Mouse (Mus musculus): ENCODE measurements around the gene Ptprt. TPM values are rescaled to one million over a fixed set of nuclear protein-coding genes. Genes with fewer than 3 reads are reported as not detected.

Ptprt gene
- polyA plus RNA-seq, 1 experiment from 2014 or later, result 15.0 TPM

DNA sequence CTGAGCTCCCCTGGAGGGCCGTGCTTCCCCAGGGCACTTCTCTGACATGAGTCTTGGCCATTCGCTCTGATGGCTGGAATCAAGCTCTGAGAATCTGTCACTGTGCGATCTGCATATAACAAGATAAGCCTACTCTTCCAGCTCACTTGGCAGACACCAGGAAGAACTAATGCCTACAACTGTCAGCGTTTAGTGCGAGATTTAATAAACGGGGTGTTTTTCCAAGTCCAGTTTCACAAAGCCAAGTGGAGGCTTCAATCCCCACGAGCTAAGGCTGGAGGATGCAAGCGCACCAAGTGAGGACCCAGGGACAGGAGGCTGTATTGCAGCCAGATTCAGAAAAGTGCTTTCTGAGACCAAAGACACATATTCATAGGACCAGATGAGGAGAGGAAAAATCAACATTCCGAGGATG, 161.4 kb downstream of the Ptprt start:
- WGBS, result 84% methylated on average over 9 of the region's 9 CpGs
- no peak for ATAC-seq (replicated peaks)

DNA sequence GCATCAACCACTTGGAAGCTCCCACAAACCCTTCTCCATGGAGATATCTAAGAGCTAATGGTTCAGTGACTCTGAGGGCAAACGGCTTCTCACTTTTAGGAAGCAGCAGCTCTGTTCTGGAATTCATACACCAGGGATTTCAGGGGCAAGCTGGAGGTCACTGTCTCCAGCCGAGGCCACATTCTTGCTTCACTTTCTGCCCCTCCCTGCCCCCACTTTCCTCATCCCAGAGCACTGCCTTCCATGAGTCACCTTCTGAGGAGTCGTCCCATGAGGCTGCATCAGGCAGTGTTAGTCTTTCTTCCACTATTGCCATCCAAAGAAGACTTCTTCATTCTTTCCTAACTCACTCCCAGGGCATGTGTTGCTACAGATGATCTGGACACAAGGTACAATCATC, 162.8 kb downstream of the Ptprt start:
- Histone ChIP-seq H3K9me3 (no peaks in the 10 kb centered on the region), H3K4me1 (no peaks in the 10 kb centered on the region), H3K36me3 (replicated peaks) (no peaks in the 10 kb centered on the region), H3K4me2 (no peak overlapping the region), H3K9ac (no peak overlapping the region), H3K4me3 (no peak overlapping the region), H3K27me3 (replicated peaks) (no peaks in the 10 kb centered on the region), H3K27ac (no peak overlapping the region)
- no peak for ATAC-seq (replicated peaks)
- 66% methylated on average over 3 of the region's 3 CpGs for WGBS

More for the DNA sequence above, 161.4 kb downstream of the Ptprt start:
- no peaks in the 10 kb centered on the region for H3K36me3 ChIP-seq (replicated peaks)
- no peaks in the 10 kb centered on the region for H3K9me3 ChIP-seq
- no peak overlapping the region for H3K9ac ChIP-seq
- no peak overlapping the region for H3K27ac ChIP-seq
- no peak overlapping the region for H3K4me2 ChIP-seq
- no peak overlapping the region for H3K4me3 ChIP-seq
- H3K4me1 ChIP-seq, result no peaks in the 10 kb centered on the region
- H3K27me3 ChIP-seq (replicated peaks), result no peaks in the 10 kb centered on the region

DNA sequence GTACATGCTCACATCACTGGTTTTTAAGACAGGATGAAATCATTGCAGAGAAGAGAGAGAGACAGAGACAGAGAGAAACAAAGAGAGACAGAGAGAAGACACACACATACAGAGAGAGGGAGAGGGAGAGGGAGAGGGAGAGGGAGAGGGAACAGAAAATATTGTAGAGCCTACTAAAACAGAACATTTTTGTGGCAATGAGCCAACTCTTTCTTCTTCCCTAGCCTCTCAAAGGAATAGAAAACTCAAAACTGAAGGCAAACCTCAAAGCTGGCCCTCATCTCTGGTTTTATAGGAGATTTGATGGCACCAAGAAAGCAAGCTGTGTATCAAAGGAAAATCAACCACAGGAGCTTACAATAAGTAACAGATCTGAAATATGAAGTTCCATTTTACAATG, 176.9 kb downstream of the Ptprt start:
- Histone ChIP-seq H3K36me3 (replicated peaks) (no peaks in the 10 kb centered on the region), H3K9ac (no peak overlapping the region), H3K4me3 (no peak overlapping the region), H3K4me1 (no peaks in the 10 kb centered on the region), H3K27ac (no peak overlapping the region), H3K27me3 (replicated peaks) (no peaks in the 10 kb centered on the region), H3K4me2 (no peak overlapping the region), H3K9me3 (no peaks in the 10 kb centered on the region)
- no peak for ATAC-seq (replicated peaks)

GRCm38 (mm10) chr2:162443106-162443505, 217.8 kb downstream of the Ptprt start:
- no peak overlapping the region for H3K9ac ChIP-seq
- no peak for ATAC-seq (replicated peaks)
- no peak overlapping the region for H3K4me3 ChIP-seq
- H3K27ac ChIP-seq, result no peak overlapping the region
- H3K36me3 ChIP-seq (replicated peaks), result no peaks in the 10 kb centered on the region
- no peaks in the 10 kb centered on the region for H3K4me1 ChIP-seq
- WGBS, result 78% methylated on average over 1 of the region's 1 CpGs
- H3K9me3 ChIP-seq, result no peaks in the 10 kb centered on the region
- H3K27me3 ChIP-seq (replicated peaks), result no peaks in the 10 kb centered on the region
- no peak overlapping the region for H3K4me2 ChIP-seq

DNA sequence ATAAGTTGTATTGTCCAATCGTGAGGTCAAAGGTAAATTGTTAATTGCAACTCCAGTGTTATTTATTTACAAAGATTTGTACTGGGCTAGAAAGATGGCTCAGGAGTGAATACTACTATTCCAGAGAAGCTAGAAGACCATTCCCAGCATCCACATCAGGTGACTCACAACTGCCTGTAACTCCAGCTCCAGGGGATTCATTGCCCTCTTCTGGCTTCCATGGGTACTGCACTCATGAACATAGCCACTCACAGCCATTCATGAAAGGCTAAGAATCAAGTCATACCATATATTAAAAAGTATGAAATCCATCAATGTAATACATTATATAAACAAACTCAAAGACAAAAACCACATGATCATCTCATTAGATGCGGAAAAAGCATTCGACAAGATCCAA, 224.3 kb downstream of the Ptprt start:
- ATAC-seq (replicated peaks), result no peak
- WGBS, result 98% methylated on average over 3 of the region's 3 CpGs
- Histone ChIP-seq H3K4me3 (no peak overlapping the region), H3K27me3 (replicated peaks) (no peaks in the 10 kb centered on the region), H3K27ac (no peak overlapping the region), H3K9me3 (no peaks in the 10 kb centered on the region), H3K4me1 (no peaks in the 10 kb centered on the region), H3K9ac (no peak overlapping the region), H3K4me2 (no peak overlapping the region), H3K36me3 (replicated peaks) (no peaks in the 10 kb centered on the region)

DNA sequence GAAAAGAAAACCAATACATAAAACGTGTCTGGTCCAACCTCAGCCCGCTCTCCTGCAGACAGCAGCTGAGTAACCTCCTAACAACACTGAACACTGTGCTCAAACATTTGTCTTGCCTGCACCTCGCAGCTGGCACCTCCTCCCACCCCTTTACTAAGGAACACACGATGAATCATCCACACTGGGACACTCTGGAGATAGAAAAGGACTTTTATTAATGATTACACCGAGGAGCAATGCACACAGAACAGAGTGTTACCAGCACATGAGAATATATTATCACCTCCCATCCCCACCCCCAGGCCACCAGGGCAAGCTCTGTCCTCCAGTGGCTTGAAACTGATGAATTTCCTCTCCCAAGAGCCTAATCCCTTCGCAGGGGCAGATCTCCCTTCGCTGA, 230.8 kb downstream of the Ptprt start:
- peaks cover 6% of the 10 kb centered on the region; the same call in 1 of the 2 replicates for H3K4me1 ChIP-seq
- H3K27ac ChIP-seq, result no peak overlapping the region
- WGBS, result 73% methylated on average over 7 of the region's 7 CpGs
- no peak overlapping the region for H3K4me2 ChIP-seq
- H3K27me3 ChIP-seq (replicated peaks), result no peaks in the 10 kb centered on the region
- H3K4me3 ChIP-seq, result no peak overlapping the region
- no peaks in the 10 kb centered on the region for H3K9me3 ChIP-seq
- H3K36me3 ChIP-seq (replicated peaks), result no peaks in the 10 kb centered on the region
- H3K9ac ChIP-seq, result no peak overlapping the region
- ATAC-seq (replicated peaks), result no peak

GRCm38 (mm10) chr2:162426114-162426513, 234.8 kb downstream of the Ptprt start:
- ATAC-seq (replicated peaks), result peak; percentile 83
- H3K27ac ChIP-seq, result peak overlapping the region; percentile 55
- H3K27me3 ChIP-seq (replicated peaks), result no peaks in the 10 kb centered on the region
- H3K36me3 ChIP-seq (replicated peaks), result no peaks in the 10 kb centered on the region
- no peak overlapping the region for H3K4me2 ChIP-seq
- no peak overlapping the region for H3K9ac ChIP-seq
- no peaks in the 10 kb centered on the region for H3K9me3 ChIP-seq
- WGBS, result 64% methylated on average over 8 of the region's 8 CpGs
- H3K4me3 ChIP-seq, result no peak overlapping the region
- H3K4me1 ChIP-seq, result peaks cover 6% of the 10 kb centered on the region; the same call in 1 of the 2 replicates

DNA sequence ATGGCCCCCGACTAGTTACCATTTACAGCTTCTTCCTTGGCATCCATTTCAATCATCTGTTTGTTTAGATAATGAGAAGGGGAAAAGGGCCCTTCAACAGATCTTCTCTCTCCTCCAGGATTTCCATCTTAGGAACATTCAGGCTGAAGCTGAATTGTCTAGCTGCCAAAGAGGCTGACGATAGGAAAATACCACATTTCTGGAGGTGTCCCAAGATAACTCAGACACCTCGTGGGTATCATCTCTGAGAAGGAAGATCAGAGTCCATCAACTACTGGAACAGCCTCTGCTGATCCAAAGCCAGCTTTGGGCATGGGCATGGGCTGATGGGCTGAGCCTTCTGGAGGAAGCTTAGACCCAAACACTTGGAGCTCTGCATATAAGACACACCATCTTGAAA, 242.8 kb downstream of the Ptprt start:
- Histone ChIP-seq H3K4me2 (no peak overlapping the region), H3K27me3 (replicated peaks) (no peaks in the 10 kb centered on the region), H3K4me3 (no peak overlapping the region), H3K36me3 (replicated peaks) (no peaks in the 10 kb centered on the region), H3K9ac (no peak overlapping the region), H3K9me3 (no peaks in the 10 kb centered on the region), H3K4me1 (peaks cover 5% of the 10 kb centered on the region; the same call in 1 of the 2 replicates), H3K27ac (no peak overlapping the region)
- 77% methylated on average over 3 of the region's 3 CpGs for WGBS
- ATAC-seq (replicated peaks), result no peak

GRCm38 (mm10) chr2:162413073-162413812, 247.7 kb downstream of the Ptprt start:
- WGBS, result 30% methylated on average over 5 of the region's 5 CpGs
- H3K9ac ChIP-seq, result no peak overlapping the region

GRCm38 (mm10) chr2:162411014-162411413, 249.9 kb downstream of the Ptprt start:
- peaks cover 5% of the 10 kb centered on the region; the same call in 1 of the 2 replicates for H3K4me1 ChIP-seq
- no peaks in the 10 kb centered on the region for H3K27me3 ChIP-seq (replicated peaks)
- no peak overlapping the region for H3K4me3 ChIP-seq
- no peak overlapping the region for H3K4me2 ChIP-seq
- no peaks in the 10 kb centered on the region for H3K9me3 ChIP-seq
- H3K36me3 ChIP-seq (replicated peaks), result no peaks in the 10 kb centered on the region
- no peak for ATAC-seq (replicated peaks)
- 76% methylated on average over 4 of the region's 4 CpGs for WGBS
- no peak overlapping the region for H3K27ac ChIP-seq
- H3K9ac ChIP-seq, result no peak overlapping the region

More at GRCm38 (mm10) chr2:162413073-162413812, 247.7 kb downstream of the Ptprt start:
- Histone ChIP-seq H3K4me3 (no peak overlapping the region), H3K9me3 (no peaks in the 10 kb centered on the region), H3K4me2 (no peak overlapping the region), H3K4me1 (peaks cover 5% of the 10 kb centered on the region; the same call in 1 of the 2 replicates), H3K27ac (no peak overlapping the region), H3K36me3 (replicated peaks) (no peaks in the 10 kb centered on the region), H3K27me3 (replicated peaks) (no peaks in the 10 kb centered on the region)
- ATAC-seq (replicated peaks), result no peak

DNA sequence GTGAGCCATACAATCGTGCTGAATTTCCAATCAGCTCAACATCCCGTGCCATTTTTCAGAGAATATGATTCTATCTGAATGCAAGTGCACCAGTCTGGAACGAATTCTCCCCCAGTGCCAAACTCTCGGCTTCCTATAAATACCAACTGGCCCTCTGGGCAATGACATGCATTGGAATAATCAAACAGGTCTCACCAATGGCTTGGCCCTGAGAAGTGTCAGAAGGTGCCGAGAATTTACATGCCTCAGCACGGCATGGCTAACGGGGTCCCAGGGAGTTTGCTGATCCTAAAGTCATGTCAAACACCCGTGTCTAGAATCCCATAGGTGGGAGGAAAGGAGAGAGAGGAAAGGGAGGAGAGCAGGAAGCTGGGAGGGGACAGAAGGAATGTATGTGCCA, 251.7 kb downstream of the Ptprt start:
- peaks cover 5% of the 10 kb centered on the region; the same call in 1 of the 2 replicates for H3K4me1 ChIP-seq
- no peak overlapping the region for H3K4me3 ChIP-seq
- H3K27ac ChIP-seq, result no peak overlapping the region
- H3K9ac ChIP-seq, result no peak overlapping the region
- WGBS, result 72% methylated on average over 8 of the region's 8 CpGs
- no peaks in the 10 kb centered on the region for H3K9me3 ChIP-seq
- no peak overlapping the region for H3K4me2 ChIP-seq
- H3K27me3 ChIP-seq (replicated peaks), result no peaks in the 10 kb centered on the region
- H3K36me3 ChIP-seq (replicated peaks), result no peaks in the 10 kb centered on the region
- no peak for ATAC-seq (replicated peaks)

DNA sequence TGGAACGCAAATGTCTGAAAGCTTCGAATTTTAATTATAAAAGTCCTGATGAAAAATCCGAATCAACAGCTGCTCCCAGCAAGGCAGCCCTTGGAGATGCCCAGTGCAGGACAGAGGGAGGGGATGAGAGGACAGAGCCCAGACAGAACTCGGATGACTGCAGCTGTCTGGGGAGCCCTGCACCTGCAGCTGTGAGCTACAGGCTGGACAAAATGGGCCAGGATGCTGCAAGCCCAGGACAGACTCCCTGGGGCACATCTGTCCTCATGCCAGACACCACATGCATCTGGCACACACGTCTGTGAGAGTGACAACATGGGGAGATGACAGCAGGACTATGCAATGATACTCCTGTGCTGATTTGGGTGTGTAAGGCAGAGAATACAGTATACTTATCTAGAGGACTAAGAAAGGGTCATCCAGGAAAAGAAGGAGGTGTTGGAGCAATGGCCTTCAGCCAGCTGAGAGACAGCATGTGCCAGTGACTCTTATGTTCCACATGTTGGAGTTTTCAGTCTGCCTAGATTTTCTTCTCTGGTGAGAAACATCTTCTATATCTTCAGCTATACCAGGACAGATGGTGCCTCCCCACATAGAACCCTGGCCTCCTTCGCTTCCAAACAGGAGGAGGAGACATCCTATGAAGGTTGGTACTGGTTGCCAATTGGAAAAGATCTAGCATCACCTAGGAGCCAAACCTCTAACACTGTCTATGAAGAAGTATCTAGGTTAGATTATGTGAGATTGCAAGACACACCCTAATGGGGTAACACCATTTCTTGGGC, 259.4 kb downstream of the Ptprt start:
- no peak overlapping the region for H3K4me2 ChIP-seq
- no peak overlapping the region for H3K9ac ChIP-seq
- WGBS, result 64% methylated on average over 6 of the region's 6 CpGs
- ATAC-seq (replicated peaks), result no peak
- no peaks in the 10 kb centered on the region for H3K36me3 ChIP-seq (replicated peaks)
- H3K4me3 ChIP-seq, result no peak overlapping the region
- H3K4me1 ChIP-seq, result no peaks in the 10 kb centered on the region; the same call in 1 of the 2 replicates
- no peaks in the 10 kb centered on the region for H3K27me3 ChIP-seq (replicated peaks)
- H3K27ac ChIP-seq, result no peak overlapping the region
- no peaks in the 10 kb centered on the region for H3K9me3 ChIP-seq
